Mouse (Mus musculus) common myeloid progenitor, adult 5-6 weeks (primary cell): ENCODE data around the gene Myg1. TPM values are rescaled to one million over a fixed set of nuclear protein-coding genes. Genes with fewer than 3 reads are reported as not detected.

Experiments
- ATAC-seq: replicated peaks from 2 replicates; pipeline ENCODE4 v1.8.0; 2016; ENCODE audit warnings: low read depth, mild to moderate bottlenecking, moderate TSS enrichment, inconsistent platforms; ENCODE audit not compliant: poor library complexity, severe bottlenecking
- total RNA-seq: library from RNA; stranded (forward); fragments of 200-1000, 187-1606 nt; gene quantifications from 2 replicates; pipeline ENCODE4 v1.2.3, GENCODE M21; 2017

The Myg1 gene
- total RNA-seq, 1 experiment from 2014 or later = 40.0 TPM

DNA sequence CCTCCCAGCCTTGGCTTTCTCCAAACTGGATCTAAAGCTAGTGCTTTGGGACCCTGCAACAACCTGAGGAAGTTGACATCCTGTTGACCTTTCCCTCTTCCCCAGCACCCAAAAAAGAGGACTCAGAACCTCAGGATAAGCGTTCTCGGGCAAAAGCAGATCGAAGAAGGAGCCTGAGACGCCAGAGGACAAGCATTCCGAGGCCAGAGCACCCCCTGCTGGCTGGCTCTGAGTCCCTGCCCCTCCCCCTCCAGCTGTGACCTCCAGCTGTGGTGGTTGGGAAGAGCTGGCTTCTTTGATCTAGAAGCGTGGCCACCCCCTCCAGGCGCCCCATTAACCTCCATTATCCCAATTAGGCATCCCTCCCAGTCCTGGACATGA is 45.6 kb downstream of the Myg1 start:
- ATAC-seq = peak; percentile 55

DNA sequence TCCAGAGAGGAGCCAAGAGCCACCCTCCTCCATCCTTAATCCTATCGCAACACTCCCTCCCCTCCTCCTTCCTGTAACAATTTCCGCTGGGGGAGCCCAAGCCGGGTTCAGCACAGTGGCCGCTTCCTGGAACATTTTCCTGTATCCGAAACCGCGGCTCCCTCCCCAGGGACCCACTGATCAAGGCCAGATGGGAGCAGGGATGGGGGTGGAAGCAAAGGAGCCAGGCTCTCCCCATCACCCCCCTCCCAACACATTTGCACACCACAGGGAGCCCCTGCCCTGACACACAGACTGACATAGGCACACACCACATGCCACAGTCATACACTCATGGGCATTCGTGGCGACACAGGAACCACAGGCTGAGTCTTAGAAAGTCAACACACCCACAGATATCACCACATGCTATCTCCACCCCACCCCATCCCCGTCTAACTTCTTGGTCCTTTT is 46.3 kb downstream of the Myg1 start:
- ATAC-seq = peak; percentile 62

DNA sequence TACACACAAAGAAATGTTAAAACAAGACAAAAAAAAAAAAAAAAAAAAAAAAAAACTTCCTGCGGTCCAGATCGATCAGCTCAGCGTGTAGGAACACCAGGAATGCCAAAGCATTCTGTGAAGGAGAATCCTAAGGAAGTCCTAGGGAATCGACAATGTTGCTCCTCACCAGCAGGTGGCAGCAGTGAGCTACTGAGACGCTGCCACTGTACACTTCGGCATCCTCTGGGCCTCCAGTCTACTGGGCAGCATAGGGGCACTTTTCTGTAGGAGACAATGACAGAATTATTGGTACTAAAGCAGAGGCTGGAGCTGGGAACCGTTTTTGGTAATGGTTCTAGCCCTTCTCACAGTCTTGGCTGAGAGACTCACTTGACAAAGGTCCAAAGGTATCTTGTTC is 50.1 kb downstream of the Myg1 start:
- ATAC-seq = peak; percentile 62

DNA sequence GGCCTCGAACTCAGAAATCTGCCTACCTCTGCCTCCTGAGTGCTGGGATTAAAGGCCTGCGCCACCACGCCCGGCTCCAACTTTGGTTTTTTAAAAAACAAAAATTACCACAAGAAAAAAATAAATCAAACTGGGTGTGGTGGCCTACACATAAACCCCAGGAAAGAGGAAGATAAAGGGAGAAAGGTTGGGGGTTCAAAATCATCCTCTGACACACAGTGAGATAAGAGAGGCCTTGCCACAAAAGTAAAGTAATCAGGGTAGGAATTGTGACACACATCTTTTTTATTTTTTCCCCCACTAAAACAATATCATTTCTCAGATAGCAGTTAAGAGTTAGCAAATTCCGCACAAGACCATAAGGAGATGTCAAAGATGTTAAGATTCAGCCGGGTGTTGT is 52.2 kb downstream of the Myg1 start:
- no peak for ATAC-seq

DNA sequence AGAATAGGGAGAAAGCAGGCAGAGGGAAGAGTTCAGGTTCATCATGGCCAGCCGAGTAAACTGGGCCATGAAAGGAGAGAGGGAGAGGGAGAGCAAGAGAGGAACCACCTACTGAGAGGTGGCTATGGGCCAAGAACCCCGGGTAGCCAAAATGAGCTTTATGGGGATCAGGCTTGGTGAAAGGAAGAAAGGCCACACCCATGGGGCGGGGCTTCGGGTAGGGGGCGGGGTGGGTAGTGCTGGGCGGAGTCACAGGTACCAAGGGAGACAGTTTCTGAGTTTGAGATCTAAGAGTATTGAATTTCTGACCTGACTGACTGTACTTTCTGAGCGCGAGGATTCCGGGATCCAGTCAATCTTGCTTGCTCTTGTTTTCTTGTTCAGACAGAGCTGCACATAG is 55.1 kb downstream of the Myg1 start:
- 0 out of 2 replicates have a peak, but pooled peaks have one; percentile 32 for ATAC-seq

Other genes with a start within 250 kb of the Myg1 start
- gene Tns2, start 231.3 kb upstream of the Myg1 start, total RNA-seq = not detected in 2 replicates
- gene Spryd3, start 195.5 kb upstream of the Myg1 start, total RNA-seq = 9.7 and 15.5 TPM in 2 replicates
- not detected in 2 replicates for gene Igfbp6, start 187.3 kb upstream of the Myg1 start, total RNA-seq
- 3.3 and 6.3 TPM in 2 replicates for gene Soat2, start 181.2 kb upstream of the Myg1 start, total RNA-seq
- gene Zfp740, start 128.5 kb upstream of the Myg1 start, total RNA-seq = 33.7 and 35.4 TPM in 2 replicates
- gene Csad, start 127.0 kb upstream of the Myg1 start, total RNA-seq = 7.0 and 27.8 TPM in 2 replicates
- 81.3 and 108 TPM in 2 replicates for gene Itgb7, start 99.8 kb upstream of the Myg1 start, total RNA-seq
- gene Rarg, start 74.2 kb upstream of the Myg1 start, total RNA-seq = 1.2 and 3.9 TPM in 2 replicates
- not detected in 2 replicates for gene Gm9918, start 61.1 kb upstream of the Myg1 start, total RNA-seq
- gene Mfsd5, start 52.3 kb upstream of the Myg1 start, total RNA-seq = 16.8 and 21.0 TPM in 2 replicates
- gene Espl1, start 35.4 kb upstream of the Myg1 start, total RNA-seq = 24.6 and 39.7 TPM in 2 replicates
- 219 and 289 TPM in 2 replicates for gene Pfdn5, start 5.6 kb upstream of the Myg1 start, total RNA-seq
- gene Aaas, start 19.1 kb downstream of the Myg1 start, total RNA-seq = 111 and 199 TPM in 2 replicates
- not detected in 2 replicates for gene Sp7, start 35.5 kb downstream of the Myg1 start, total RNA-seq
- gene Sp1, start 74.4 kb downstream of the Myg1 start, total RNA-seq = 65.3 and 87.3 TPM in 2 replicates
- gene Amhr2, start 113.7 kb downstream of the Myg1 start, total RNA-seq = not detected in 2 replicates
- 38.7 and 51.2 TPM in 2 replicates for gene Prr13, start 127.3 kb downstream of the Myg1 start, total RNA-seq
- gene Pcbp2, start 138.8 kb downstream of the Myg1 start, total RNA-seq = 227 and 349 TPM in 2 replicates
- not detected in 2 replicates for gene Gm10337, start 172.0 kb downstream of the Myg1 start, total RNA-seq
- 0.92 and 1.3 TPM in 2 replicates for gene Map3k12, start 185.4 kb downstream of the Myg1 start, total RNA-seq
- gene Tarbp2, start 186.5 kb downstream of the Myg1 start, total RNA-seq = 13.4 and 31.7 TPM in 2 replicates
- 0.50 and 0.68 TPM in 2 replicates for gene Npff, start 193.2 kb downstream of the Myg1 start, total RNA-seq